ENCODE assay signal across 12 mouse cellular contexts in the genomic region with DNA sequence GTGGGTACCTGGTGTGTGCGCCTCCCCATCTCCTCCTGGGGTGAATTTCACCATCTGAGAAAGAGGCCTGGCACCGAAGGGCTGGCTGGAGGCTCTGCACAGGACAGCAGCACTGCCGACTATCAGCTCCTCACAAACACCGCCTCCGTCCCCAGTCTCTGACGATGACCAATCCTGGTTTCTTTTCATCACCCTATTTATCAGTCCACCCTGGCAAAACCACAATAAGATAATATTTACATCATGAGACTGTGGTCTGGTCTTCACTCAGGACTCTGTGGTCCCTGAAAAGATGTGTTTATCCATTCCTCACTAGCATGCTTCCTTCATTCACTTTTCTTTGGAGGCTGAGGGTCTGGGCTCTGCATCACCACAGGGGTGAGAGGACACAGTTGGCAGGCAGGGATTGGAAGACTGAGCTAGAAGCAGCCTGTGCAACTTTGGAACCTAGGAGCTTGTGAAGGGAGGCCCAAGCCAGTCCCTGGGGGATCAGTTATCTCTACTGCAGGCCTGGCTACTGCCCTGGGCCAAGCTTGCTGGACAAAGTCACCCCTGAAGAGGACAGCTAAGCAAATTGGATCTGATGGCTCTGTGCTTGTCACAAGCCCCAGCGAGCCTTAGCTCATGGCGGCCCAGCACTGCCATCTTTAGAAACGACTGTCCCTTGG. TPM values are rescaled to one million over a fixed set of nuclear protein-coding genes. Genes with fewer than 3 reads are reported as not detected.
DNase-seq lines count a peak whose midpoint lies in the region; ATAC-seq and TF ChIP-seq lines count a peak whose summit lies in the region.
"Had no signal": no experiment of that assay in that cellular context is flagged by ENCODE, and none has a peak within 500 bp of the region (broad histone marks: within the 10 kb centered on the region; RNA-seq: fewer than 3 reads in every experiment).

No protein-coding gene starts in this region.

- no peak overlapping the region for H3K4me3 ChIP-seq in gastrocnemius, adult 2 months
- H3K4me3 ChIP-seq in heart, embryonic 10.5 days: no peak overlapping the region
- 0 out of 2 replicates have a peak overlapping the region, but pooled peaks have one; percentile 15 for H3K4me3 ChIP-seq in liver, embryonic 11.5 days (ENCODE audit: low read depth, low read length)
- H3K4me3 ChIP-seq in forebrain, embryonic 12.5 days (replicated peaks): no peak overlapping the region
- H3K4me3 ChIP-seq: forebrain, embryonic 13.5 days; limb, embryonic 13.5 days; midbrain, embryonic 15.5 days had no signal

- peak; percentile 69 for DNase-seq in gastrocnemius, adult 2 months
- DNase-seq in gastrocnemius, postnatal 10 days: no peak
- DNase-seq in 3T3-L1 (ENCODE audit: low read depth, low spot score): peak; percentile 62
- no peak for DNase-seq in heart, embryonic 10.5 days (ENCODE audit: low spot score)
- no peak for DNase-seq in liver, embryonic 11.5 days (ENCODE audit: low spot score)
- DNase-seq in left cerebral cortex, postnatal 25 days (ENCODE audit: low spot score in 2 of 2): no peak
- DNase-seq in retina, postnatal 1 day: no peak
- DNase-seq: cerebellum, adult 18-20 months had no signal

- intact Hi-C loops in gastrocnemius, adult 2 months (cut with DNase I): no loop called here
- intact Hi-C loops in left cerebral cortex, postnatal 25 days (cut with DNase I): no loop called here

- H3K27me3 ChIP-seq in heart, embryonic 10.5 days (ENCODE audit: insufficient read depth, poor library complexity, severe bottlenecking): no peaks in the 10 kb centered on the region
- no peaks in the 10 kb centered on the region for H3K27me3 ChIP-seq in liver, embryonic 11.5 days (replicated peaks; ENCODE audit: control insufficient read depth, insufficient read depth, low read length)
- H3K27me3 ChIP-seq in forebrain, embryonic 12.5 days: no peaks in the 10 kb centered on the region
- H3K27me3 ChIP-seq: forebrain, embryonic 13.5 days; limb, embryonic 13.5 days; midbrain, embryonic 15.5 days had no signal

- H3K9ac ChIP-seq in liver, embryonic 11.5 days (ENCODE audit: low read depth, low read length): peak overlapping the region; percentile 50; the same call in 1 of the 2 replicates
- no peak overlapping the region; the same call in 1 of the 2 replicates for H3K9ac ChIP-seq in forebrain, embryonic 12.5 days
- H3K9ac ChIP-seq: forebrain, embryonic 13.5 days; midbrain, embryonic 15.5 days had no signal

- no peaks in the 10 kb centered on the region for H3K9me3 ChIP-seq in heart, embryonic 10.5 days
- H3K9me3 ChIP-seq in liver, embryonic 11.5 days (ENCODE audit: control insufficient read depth, low read length): no peaks in the 10 kb centered on the region
- no peaks in the 10 kb centered on the region for H3K9me3 ChIP-seq in forebrain, embryonic 12.5 days
- H3K9me3 ChIP-seq: forebrain, embryonic 13.5 days; limb, embryonic 13.5 days; midbrain, embryonic 15.5 days had no signal

- H3K4me2 ChIP-seq in liver, embryonic 11.5 days: peak overlapping the region; percentile 49
- no peak overlapping the region for H3K4me2 ChIP-seq in forebrain, embryonic 12.5 days
- H3K4me2 ChIP-seq: forebrain, embryonic 13.5 days; limb, embryonic 13.5 days; midbrain, embryonic 15.5 days had no signal

- H3K36me3 ChIP-seq in heart, embryonic 10.5 days: peaks cover 3% of the 10 kb centered on the region; the same call in 1 of the 2 replicates
- H3K36me3 ChIP-seq in liver, embryonic 11.5 days (ENCODE audit: control insufficient read depth, insufficient read depth, low read length): no peaks in the 10 kb centered on the region
- H3K36me3 ChIP-seq in forebrain, embryonic 12.5 days (replicated peaks): no peaks in the 10 kb centered on the region
- H3K36me3 ChIP-seq: limb, embryonic 13.5 days; midbrain, embryonic 15.5 days had no signal

- 39% methylated on average over 9 of the region's 9 CpGs for WGBS in heart, embryonic 10.5 days
- WGBS in liver, embryonic 11.5 days: 57% methylated on average over 9 of the region's 9 CpGs
- 94% methylated on average over 9 of the region's 9 CpGs for WGBS in forebrain, embryonic 12.5 days

- no peak for TF ChIP-seq CTCF in gastrocnemius, adult 2 months (IDR thresholded peaks at IDR 0.05)

- peak overlapping the region; percentile 92 for H3K27ac ChIP-seq in gastrocnemius, adult 2 months
- H3K27ac ChIP-seq in heart, embryonic 10.5 days: peak overlapping the region; percentile 91
- H3K27ac ChIP-seq in liver, embryonic 11.5 days (ENCODE audit: low read depth, low read length): peak overlapping the region; percentile 73
- no peak overlapping the region for H3K27ac ChIP-seq in forebrain, embryonic 12.5 days
- H3K27ac ChIP-seq: forebrain, embryonic 13.5 days; limb, embryonic 13.5 days; midbrain, embryonic 15.5 days had no signal

- ATAC-seq in liver, embryonic 11.5 days (replicated peaks; ENCODE audit: low FRiP score): peak; percentile 61
- no peak for ATAC-seq in forebrain, embryonic 12.5 days (ENCODE audit: low FRiP score)
- ATAC-seq: forebrain, embryonic 13.5 days; midbrain, embryonic 15.5 days had no signal

- peaks cover 93% of the 10 kb centered on the region for H3K4me1 ChIP-seq in heart, embryonic 10.5 days
- H3K4me1 ChIP-seq in liver, embryonic 11.5 days (replicated peaks; ENCODE audit: control insufficient read depth, insufficient read depth, low read length): peaks cover 90% of the 10 kb centered on the region
- H3K4me1 ChIP-seq in forebrain, embryonic 12.5 days: peaks cover 33% of the 10 kb centered on the region

RNA-seq across cellular contexts. Expression of a gene that starts 45.3 kb away (rescaled TPM):
- total RNA-seq in gastrocnemius, adult 2 months (2021): 10 to 100 TPM; 18.1 to 28.4 TPM
- total RNA-seq in gastrocnemius, postnatal 10 days (2021): 10 to 100 TPM; 20.8 to 25.4 TPM
- 4.8 and 6.1 TPM in 2 replicates for polyA plus RNA-seq in heart, embryonic 10.5 days (2016; fragmentation: Nextera tagmentation; extraction: Ambion mirVana)
- polyA plus RNA-seq in liver, embryonic 11.5 days (2014; fragmentation: Nextera tagmentation; extraction: Ambion mirVana): 5.1 and 5.9 TPM in 2 replicates
- total RNA-seq in left cerebral cortex, postnatal 25 days (2021): 100 to 1,000 TPM; 275 to 292 TPM
- 6.8 and 8.9 TPM in 2 replicates for polyA plus RNA-seq in forebrain, embryonic 12.5 days (2016; fragmentation: Nextera tagmentation; extraction: Ambion mirVana)

Comparison
In these comparisons a context has a peak if more than half of its experiments do, and no peak if none do; other contexts are left out.
1. DNase-seq: peak in gastrocnemius, adult 2 months (single experiment) and 3T3-L1 (single experiment); none in gastrocnemius, postnatal 10 days (single experiment), heart, embryonic 10.5 days (single experiment), liver, embryonic 11.5 days (single experiment), left cerebral cortex, postnatal 25 days (0 of 2) and retina, postnatal 1 day (single experiment).
2. RNA of a gene that starts 45.3 kb away (total RNA-seq): 275 to 292 TPM in left cerebral cortex, postnatal 25 days; 18.1 to 28.4 TPM in gastrocnemius, adult 2 months and 20.8 to 25.4 TPM in gastrocnemius, postnatal 10 days; every median in the first group is over 4 times any median in the second.